8 mouse cellular contexts compared by ENCODE assay signal in the genomic region with DNA sequence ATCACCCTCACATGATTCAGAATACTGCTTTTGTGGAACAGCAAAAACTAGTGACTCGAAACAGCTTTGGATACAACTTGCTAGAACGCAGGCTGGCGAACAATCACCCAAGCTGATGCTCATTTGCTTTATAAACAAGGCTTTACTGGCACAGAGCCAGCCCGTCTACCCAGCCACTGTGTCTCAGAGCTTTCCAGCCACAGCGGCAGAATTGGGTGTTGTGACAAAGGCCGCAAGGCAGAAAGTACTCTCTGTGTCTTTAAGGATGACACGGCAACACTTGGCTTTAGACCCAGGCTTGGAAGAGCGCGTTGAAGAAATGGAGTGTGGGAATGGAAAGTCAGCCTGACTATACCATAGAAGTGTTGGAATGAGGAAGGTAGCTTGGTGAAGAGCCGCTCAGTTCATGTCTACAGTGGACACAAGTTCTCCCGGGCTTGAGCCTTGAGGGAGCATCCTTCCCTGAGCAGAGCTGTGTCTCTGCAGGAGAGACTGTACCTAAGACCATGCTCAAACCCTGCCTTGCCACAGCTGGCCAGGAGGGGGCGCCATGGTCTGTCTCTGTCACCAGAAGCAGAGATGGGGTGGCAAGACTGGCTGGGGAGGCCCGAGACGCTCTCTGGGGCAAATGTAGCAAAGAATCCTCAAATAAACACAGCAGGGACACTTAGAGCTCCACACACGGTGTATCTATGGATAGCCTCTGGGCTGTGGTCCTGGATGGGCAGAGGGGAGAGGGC.
DNase-seq lines count a peak whose midpoint lies in the region; ATAC-seq lines count a peak whose summit lies in the region.
"Had no signal": no experiment of that assay in that cellular context is flagged by ENCODE, and none has a peak within 500 bp of the region (broad histone marks: within the 10 kb centered on the region; RNA-seq: fewer than 3 reads in every experiment).

No protein-coding gene starts in this region.

- peak overlapping the region; percentile 32 for H3K4me2 ChIP-seq in forebrain, embryonic 16.5 days (ENCODE audit: low read length)
- H3K4me2 ChIP-seq in midbrain, embryonic 14.5 days (ENCODE audit: low read length), result no peak overlapping the region
- H3K4me2 ChIP-seq: liver, embryonic 13.5 days had no signal

- no peaks in the 10 kb centered on the region for H3K27me3 ChIP-seq in forebrain, embryonic 16.5 days (replicated peaks; ENCODE audit: control insufficient read depth, insufficient read depth, low read length)
- no peaks in the 10 kb centered on the region for H3K27me3 ChIP-seq in midbrain, embryonic 14.5 days (ENCODE audit: control insufficient read depth, insufficient read depth, low read length)
- H3K27me3 ChIP-seq: liver, embryonic 13.5 days had no signal

- no peak overlapping the region for H3K9ac ChIP-seq in forebrain, embryonic 16.5 days (replicated peaks; ENCODE audit: low read depth, low read length)
- H3K9ac ChIP-seq in midbrain, embryonic 14.5 days (replicated peaks; ENCODE audit: low read length), result no peak overlapping the region
- H3K9ac ChIP-seq: liver, embryonic 13.5 days had no signal

- no peaks in the 10 kb centered on the region for H3K9me3 ChIP-seq in forebrain, embryonic 16.5 days (ENCODE audit: control insufficient read depth, low read length)
- H3K9me3 ChIP-seq in midbrain, embryonic 14.5 days (ENCODE audit: control insufficient read depth, low read length), result no peaks in the 10 kb centered on the region
- H3K9me3 ChIP-seq: liver, embryonic 13.5 days had no signal

- intact Hi-C loops in left cerebral cortex, postnatal 14 days (cut with DNase I), result no loop called here

- DNase-seq in left cerebral cortex, postnatal 14 days (ENCODE audit: low spot score in 2 of 2), result peak; percentile 25 to 53
- no peak for DNase-seq in left cerebral cortex, adult 8-10 months (ENCODE audit: low spot score in 2 of 2)
- peak; percentile 32 for DNase-seq in MN1 (ENCODE audit: low spot score)
- DNase-seq in midbrain, embryonic 14.5 days, result peak; percentile 83
- no peak for DNase-seq in heart, adult 18-20 months
- DNase-seq: liver, embryonic 13.5 days had no signal

- H3K27ac ChIP-seq in forebrain, embryonic 16.5 days (ENCODE audit: low read length), result peak overlapping the region; percentile 43; the same call in 1 of the 2 replicates
- H3K27ac ChIP-seq in midbrain, embryonic 14.5 days (replicated peaks; ENCODE audit: low read depth, low read length), result peak overlapping the region; percentile 41; the same call in 1 of the 2 replicates
- H3K27ac ChIP-seq: liver, embryonic 13.5 days had no signal

- no peak overlapping the region for H3K4me3 ChIP-seq in forebrain, embryonic 16.5 days (replicated peaks; ENCODE audit: low read length)
- H3K4me3 ChIP-seq in midbrain, embryonic 14.5 days (replicated peaks; ENCODE audit: low read depth, low read length), result no peak overlapping the region
- H3K4me3 ChIP-seq: liver, embryonic 13.5 days had no signal

- WGBS in forebrain, embryonic 16.5 days, result 49% methylated on average over 15 of the region's 15 CpGs
- WGBS in midbrain, embryonic 14.5 days, result 62% methylated on average over 15 of the region's 15 CpGs

- H3K36me3 ChIP-seq in forebrain, embryonic 16.5 days (ENCODE audit: control insufficient read depth, insufficient read depth), result no peaks in the 10 kb centered on the region
- H3K36me3 ChIP-seq in midbrain, embryonic 14.5 days (ENCODE audit: control insufficient read depth, insufficient read depth, low read length), result no peaks in the 10 kb centered on the region
- H3K36me3 ChIP-seq: liver, embryonic 13.5 days had no signal

- ATAC-seq in forebrain, embryonic 16.5 days, result peak; percentile 63; the same call in 1 of the 2 replicates
- ATAC-seq in midbrain, embryonic 14.5 days (ENCODE audit: low FRiP score, low TSS enrichment), result no peak
- no peak for ATAC-seq in monocyte, adult 5-6 weeks (replicated peaks; ENCODE audit: insufficient number of reproducible peaks, low FRiP score, low TSS enrichment, poor library complexity, severe bottlenecking)

- peaks cover 8% of the 10 kb centered on the region for H3K4me1 ChIP-seq in forebrain, embryonic 16.5 days (replicated peaks; ENCODE audit: control insufficient read depth, insufficient read depth, low read length)
- H3K4me1 ChIP-seq in midbrain, embryonic 14.5 days (ENCODE audit: control insufficient read depth, insufficient read depth, low read length), result peaks cover 12% of the 10 kb centered on the region

Comparison
In these comparisons a context has a peak if more than half of its experiments do, and no peak if none do; other contexts are left out.
1. DNase-seq: peak in left cerebral cortex, postnatal 14 days (2 of 2), MN1 (single experiment) and midbrain, embryonic 14.5 days (single experiment); none in left cerebral cortex, adult 8-10 months (0 of 2) and heart, adult 18-20 months (0 of 2).